Mouse (Mus musculus) testis, postnatal 10 days (tissue): ENCODE data around the gene Gng7.

ENCODE experiments used
- DNase-seq: peaks from one replicate; pipeline ENCODE4 v3.0.0; 2021; ENCODE audit warnings: low spot score

Gng7 gene

DNA sequence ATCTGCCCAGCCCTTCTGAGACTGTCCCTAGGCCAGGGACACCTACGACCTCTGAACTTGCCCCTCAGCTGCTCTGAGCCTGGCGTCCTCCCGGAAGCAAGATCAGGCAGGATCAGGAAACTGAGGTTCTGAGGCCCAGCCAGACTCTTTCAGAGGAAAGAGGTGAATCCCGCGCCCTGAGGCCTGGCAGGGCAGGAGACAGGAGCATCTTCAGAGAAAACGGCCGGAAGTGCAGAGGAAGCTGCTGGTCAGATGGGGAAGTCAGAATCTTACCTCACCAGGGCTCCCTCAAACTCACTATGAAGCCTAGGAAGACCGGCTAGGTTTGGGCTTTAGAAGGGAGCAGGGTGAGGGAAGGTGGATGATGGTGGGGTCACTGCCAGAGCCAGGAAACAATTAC lies 71.8 kb downstream of the Gng7 start:
- no peak for DNase-seq

DNA sequence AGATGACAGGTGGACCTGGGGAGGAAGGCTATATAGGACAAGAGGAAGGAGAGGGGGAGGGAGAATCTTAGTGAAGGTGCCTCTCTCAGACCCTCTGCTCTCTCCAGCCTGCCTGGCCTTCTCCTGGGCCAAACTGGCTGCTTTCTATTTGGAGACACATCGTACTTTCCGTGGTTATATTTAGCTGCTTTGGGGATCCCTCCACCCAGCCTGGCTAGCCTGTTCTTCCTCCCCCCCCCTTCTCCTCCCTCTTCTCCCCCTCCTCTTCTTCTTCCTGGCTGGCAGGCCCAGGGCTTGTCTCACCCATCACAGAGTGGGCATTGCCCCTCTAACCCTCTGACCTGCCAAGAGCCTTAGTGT lies 73.8 kb downstream of the Gng7 start:
- DNase-seq: no peak

DNA sequence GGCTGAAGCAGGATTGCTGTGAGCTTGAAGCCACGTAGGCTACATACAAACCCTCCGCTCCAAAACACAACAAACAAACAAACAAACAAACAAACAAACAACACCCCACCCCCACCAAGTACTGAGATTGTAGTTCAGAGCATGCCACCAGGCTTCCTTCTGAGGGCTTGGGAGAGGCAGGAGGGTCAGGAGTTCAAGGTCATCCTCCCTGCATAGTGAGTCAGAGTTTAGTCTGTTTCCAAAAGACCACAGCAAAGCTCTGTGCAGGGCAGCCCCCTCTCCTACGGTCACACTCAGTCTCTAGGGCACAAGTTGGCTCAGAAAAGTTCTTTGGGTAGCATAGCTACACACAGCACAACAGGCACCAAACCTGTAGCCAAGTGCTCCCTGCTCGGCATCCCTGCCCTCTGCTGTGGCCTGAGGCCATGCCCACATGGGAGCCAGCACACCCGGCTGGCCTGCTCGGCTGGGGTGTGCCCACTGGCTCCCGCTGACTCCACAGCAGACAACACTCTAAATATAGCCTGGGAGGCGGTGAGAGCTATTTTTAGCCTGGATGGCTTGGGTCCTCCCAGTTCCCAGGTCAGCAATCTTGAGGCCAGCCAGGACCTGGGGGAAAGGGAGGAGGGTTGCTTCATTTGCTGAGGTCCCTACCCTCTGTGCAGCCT lies 74.3 kb downstream of the Gng7 start:
- DNase-seq: peak; percentile 69

DNA sequence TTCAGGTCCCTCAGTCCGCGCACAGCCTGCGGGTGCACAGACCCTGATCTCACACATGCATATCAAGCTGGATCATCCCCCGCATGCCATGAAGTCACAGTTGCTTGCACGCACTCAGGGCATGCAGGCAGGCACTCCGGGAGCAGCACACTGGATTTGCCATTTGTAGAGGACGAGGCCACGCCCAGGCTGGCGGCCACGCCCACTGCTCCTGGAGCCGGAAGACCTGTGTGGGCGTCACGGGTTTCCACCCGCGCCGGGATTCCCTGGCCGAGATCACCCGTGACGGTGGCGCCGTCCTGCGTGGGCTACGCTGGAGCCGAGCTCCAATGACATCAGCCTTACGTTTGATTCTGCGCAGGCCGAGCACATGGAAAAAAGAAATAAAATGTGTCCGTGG lies 75.1 kb downstream of the Gng7 start:
- peak; percentile 96 for DNase-seq

DNA sequence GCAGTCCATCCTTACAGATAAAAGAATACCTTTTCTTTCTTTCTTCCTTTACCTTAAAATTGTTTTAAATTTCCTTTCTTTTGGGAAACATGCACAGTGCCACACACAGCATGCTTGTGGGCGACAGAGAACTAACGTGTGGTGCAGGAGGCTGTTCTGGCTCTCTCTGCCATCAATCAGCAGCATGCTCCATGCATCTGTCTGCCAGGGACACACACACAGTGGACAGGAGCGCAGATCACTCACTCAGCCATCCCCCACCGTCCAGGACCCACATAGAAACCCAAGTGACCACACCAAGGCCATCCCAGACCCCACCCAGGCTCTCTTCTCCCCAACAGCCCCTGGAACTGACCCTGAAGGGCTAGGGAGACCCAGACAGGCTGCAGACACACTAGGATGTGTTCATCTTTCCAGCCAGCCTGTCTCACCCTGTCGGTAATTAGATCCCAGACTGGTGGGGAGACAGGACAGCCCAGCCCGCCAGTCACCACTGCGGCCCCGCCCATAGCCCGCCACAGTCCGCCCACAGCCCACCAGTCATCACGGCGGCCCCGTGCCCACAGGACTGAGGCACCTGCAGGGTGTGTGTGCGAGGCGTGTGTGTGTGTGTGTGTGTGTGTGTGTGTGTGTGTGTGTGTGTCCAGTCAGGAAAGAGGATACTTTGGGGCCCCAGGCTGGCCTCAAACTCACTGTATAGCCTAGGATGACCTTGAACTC lies 75.8 kb downstream of the Gng7 start:
- no peak for DNase-seq

DNA sequence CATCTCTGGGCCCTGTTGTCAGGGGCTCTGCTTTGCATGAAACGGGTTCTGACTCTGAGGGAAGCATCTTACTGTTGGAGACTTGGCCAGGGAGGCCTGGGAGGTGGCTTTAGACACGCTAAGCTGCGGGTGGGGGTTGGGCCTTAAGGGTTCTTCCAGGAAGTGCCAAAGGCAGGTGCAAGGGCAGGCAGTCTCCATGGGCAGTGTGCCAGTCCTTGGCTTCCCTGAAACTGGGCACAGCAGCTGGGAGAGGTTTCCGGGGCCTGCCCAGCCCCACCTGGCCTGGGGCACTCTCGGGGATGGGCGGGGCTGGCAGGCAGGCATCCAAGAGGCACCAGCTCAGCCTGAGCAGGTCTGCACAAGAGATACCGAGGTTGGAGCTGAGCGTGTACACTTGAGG lies 77.1 kb downstream of the Gng7 start:
- peak; percentile 73 for DNase-seq

DNA sequence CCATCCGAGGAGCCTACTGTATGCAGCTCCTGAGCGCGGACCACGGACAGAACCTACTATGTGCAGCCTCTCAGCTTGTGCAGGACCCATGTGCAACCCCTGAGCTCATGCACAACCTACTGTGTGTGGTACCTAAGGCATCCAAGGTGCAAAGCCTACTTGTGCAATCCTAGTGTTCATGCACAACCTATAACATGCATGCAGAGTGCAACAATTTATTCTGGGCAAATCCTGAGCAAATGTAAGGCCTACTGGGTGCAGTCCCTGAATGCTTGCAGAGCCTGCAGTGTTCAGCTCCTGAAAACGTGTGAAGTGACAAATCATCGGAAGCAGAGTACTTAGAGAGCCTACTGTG lies 78.0 kb downstream of the Gng7 start:
- DNase-seq: no peak

DNA sequence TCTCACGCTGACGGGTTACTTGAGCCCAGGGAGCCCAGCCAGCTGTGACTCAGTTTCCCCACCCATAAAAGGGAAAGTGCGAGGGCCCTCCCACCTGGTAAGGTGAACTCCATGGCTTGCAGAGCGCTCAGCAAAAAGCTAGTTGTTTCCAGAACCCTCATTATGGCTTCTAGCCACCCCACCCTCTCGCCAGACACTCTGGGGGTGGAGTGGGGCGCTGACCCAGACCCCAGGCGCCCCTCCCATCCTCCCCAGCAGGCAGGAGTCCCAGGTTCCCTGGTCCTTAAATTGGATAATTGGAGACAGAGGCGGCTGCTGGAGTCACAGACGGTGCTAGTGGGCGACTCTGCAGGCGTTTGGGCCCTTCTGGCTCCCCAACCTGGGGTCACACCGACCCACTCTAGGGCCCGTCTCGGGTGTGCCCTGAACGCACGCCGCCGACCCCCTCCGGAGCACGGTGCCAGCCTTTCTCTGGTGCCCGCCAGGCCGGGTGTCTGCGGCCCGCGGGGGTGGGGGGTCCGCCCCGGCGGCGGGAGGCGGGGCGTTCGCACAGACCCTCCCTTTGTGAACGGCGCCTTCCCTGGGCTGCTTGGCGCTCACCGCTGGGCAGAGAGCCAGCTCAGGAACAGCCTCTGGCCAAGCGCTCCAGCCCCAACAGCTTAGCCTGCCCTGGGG lies 78.5 kb downstream of the Gng7 start:
- peak; percentile 87 for DNase-seq

DNA sequence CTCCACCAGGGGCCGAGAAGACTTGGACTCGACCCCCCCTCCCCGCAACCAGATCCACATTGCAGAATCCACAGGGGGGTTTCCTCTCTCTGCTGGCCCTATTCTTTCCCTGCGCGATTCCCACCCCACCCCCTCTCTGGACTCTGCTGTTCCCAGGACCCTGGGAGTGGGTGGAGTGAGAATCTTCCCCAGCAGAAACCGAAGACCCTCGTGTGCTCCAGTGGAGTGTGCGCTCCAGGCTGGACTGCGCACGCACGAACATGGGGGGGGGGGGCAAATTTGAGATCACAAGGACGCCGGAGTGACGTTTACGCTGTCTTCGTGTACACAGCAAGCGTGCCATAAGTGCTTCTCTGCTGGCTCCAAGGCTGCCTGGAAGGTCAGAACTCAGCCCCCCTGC lies 79.0 kb downstream of the Gng7 start:
- no peak for DNase-seq

DNA sequence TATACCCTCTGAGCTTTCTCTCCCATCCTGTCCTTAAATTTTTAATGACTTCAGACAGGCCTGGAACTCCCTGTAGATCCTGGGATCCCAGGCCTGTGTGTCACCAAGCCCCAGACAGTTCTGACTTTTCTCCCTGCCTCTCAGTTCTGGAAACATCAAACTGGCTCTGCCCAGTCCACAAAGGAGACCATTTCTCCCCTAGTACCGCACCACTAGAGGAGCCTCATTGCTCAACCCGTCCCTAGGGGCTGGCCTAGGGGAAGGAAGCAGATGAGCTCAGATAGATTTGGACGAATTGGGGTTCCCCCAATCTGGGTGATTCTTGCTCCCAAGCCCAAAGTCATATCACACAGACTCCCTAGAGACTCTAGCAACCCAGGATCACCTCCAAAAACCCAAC lies 79.5 kb downstream of the Gng7 start:
- no peak for DNase-seq

DNA sequence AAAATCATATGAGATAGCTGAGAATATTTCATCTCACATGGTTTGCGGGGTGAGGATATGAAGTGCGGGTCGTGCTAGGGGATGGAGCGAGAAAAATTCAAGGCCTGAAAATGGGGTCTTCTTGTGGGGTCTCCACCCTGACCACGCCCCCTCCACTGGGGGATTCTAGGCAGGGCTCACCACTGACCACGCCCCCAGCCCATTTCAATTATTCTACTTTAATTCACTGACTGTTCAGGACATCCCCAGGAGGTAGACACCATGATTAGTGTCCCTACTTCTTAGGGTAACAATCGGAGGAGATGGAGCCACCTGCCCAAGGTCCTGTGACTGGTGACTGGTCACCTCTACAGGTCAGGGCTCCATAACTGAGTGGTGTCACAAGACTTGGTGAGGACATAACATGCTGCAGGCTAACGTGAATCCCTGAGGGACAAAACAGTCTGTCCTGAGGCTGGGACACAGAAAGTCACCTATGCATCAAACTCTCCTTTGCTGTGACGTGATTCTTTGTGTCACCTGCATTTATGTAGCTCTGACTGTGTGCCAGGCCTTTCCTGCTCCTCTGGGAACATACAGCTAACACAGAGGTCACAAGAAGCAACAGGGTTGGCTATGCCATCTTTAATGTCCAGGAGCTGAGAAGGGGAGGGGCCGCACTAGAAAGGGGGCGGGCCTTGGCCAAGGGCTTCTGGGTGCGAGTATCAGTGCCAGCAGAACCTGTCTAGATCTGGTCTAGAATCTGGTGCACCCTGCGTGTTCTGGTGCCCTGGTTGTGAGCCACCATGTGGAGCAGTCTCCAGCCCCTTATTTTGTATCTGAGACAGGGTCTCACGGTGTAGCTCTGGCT lies 80.4 kb downstream of the Gng7 start:
- peak; percentile 69 for DNase-seq

DNA sequence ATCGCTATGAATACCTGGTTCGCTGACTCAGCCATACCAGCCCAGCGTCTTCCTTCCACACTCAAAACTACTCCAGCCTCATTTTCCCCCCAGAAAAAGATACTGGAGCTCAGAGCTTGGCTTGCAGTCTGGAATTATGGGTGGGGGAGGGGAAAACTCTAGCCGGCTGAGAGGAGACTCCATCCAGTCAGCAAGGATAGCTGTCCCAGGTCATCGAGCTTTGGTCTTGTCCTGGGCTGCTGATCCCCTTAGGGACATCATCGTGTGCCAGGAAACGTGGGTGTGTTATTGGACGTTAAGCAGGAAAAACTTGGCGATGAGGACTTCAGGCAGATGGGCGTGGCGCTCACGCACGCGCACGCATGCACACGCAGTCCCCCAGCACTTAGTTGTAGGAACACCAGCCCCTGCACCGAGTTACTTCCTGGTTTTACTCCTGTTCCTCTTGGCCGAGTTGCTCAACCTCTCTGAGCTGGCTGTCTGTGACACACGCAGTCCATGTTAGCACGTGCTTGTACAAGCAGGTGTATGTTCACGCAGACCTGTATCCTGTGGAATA lies 81.2 kb downstream of the Gng7 start:
- peak; percentile 62 for DNase-seq

DNA sequence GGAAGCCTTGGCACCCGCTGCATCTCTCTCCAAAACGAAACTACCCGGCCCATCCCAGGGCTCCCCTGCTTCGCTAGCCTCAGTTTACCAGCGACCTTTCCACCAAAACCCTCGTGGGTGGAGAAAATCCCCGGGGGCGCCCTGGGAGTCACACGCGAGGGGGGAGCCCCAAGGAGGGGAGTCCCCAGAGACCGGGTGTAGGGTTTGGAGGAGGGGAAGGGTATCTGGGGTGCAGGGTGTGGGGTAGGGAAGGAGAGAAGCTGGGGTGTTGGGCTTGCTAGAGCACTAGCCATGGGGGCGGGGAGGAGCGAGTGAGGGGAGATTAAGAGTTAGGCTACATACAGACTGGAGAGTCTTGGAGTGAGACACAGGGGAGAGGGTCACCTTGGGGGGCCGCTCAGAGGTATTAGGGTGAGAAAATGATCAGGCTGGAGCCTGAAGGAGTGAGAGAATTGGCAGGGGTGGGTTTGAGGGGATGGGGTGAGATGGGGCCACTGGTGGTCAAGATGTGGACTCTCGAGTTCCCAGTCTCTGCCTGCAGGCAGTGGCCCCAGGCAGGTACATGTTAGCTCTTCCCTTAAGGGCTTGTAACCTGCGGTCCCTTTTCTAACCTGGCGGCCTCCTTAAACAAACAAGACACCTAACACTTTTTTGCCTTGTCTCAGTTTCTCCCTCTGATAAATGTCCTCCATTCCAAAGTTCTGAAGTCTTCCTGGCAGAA lies 81.9 kb downstream of the Gng7 start:
- peak; percentile 65 for DNase-seq

DNA sequence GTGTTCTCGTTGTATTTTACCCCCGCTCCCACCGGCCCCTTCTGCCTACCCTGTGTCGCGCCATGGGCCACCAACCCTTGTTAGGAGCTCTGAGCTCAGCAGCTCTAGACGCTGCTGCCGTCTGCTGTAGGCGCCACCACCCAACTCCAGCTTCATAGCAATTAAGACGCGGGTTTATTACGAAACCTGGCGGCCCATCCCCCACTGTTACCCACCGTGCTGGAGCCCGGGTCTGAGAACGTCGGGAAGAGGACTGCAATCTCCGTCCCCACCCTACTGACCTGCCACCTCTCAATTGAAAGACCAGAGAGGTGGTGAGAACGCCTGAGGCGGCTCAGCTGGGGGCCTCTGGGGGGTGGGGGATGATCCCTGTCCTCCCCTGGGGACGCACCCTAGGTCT lies 82.5 kb downstream of the Gng7 start:
- DNase-seq: peak; percentile 73

DNA sequence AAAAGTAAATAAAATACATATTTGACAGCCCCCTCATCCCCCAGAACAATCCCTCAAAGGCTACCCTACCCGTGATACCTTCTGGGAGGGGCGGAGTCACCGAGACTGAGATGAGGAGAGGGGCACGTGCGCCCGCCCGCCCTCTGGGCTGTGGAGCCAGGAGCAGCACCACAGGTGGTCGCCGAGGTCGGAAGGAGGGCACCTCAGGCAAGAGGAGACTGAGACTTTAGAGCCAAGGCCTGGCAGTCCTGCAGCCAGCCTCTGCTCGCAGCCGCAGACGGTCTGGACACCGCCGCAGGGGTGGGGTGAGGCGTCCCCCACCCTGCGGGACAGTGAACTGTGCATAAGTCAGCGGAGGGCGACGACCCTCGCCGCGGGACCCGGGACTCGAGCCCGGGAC lies 83.0 kb downstream of the Gng7 start:
- no peak for DNase-seq

DNA sequence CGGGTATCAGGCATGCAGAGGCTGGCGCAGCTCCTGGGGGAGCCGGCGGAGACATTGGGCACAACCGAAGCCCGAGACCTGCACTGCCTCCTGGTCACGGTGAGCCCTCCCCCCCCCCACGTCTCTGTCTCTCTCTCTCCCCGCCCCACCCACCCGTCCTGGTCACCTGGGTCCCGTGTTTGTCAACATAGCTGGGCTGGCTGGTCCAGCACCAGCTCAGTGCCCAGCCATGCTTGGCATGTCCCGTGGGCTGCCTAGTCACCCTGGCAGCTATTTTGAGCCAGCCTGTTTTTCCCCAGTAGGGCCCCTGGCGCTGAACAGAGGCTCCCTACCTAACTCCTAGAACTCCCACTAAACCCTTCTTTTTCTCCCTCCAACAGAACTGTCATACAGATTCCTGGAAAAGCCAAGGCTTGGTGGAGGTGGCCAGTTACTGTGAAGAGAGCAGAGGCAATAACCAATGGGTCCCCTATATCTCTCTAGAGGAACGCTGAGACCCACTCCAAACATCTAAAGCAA lies 83.5 kb downstream of the Gng7 start:
- DNase-seq: no peak

DNA sequence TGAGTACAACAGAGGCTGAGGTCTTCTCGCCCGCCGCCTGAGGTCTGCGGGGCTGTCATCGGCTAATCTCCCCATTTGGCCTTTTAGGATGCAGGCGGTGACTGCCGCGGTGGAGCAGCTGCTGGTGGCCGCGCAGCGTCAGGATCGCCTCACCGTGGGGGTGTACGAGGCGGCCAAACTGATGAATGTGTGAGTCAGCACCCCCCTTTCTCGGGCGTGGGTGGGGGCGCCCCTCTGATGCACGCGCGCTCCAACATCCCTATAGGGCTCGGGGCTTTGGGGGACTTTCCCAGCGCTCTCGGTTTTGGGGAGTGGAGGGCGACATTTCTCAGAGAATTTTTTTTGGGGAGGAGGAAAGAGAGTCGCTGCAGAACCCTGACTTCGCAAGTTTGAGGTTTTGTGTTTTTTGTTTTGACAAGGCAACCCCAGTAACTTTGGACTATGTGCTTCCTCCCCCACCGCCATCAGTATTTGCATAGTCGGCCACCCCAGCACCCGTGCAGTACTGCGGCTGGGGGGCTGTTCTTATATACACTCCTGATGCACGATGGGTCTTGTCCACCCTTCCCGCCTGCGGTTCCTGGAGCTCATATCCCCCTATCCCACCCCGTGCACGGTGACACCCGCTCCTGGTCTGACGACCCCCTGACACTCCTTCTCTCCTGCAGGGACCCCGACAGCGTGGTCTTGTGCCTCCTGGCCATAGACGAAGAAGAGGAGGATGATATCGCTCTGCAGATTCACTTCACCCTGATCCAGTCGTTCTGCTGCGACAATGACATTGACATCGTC lies 84.2 kb downstream of the Gng7 start:
- peak; percentile 68 for DNase-seq

DNA sequence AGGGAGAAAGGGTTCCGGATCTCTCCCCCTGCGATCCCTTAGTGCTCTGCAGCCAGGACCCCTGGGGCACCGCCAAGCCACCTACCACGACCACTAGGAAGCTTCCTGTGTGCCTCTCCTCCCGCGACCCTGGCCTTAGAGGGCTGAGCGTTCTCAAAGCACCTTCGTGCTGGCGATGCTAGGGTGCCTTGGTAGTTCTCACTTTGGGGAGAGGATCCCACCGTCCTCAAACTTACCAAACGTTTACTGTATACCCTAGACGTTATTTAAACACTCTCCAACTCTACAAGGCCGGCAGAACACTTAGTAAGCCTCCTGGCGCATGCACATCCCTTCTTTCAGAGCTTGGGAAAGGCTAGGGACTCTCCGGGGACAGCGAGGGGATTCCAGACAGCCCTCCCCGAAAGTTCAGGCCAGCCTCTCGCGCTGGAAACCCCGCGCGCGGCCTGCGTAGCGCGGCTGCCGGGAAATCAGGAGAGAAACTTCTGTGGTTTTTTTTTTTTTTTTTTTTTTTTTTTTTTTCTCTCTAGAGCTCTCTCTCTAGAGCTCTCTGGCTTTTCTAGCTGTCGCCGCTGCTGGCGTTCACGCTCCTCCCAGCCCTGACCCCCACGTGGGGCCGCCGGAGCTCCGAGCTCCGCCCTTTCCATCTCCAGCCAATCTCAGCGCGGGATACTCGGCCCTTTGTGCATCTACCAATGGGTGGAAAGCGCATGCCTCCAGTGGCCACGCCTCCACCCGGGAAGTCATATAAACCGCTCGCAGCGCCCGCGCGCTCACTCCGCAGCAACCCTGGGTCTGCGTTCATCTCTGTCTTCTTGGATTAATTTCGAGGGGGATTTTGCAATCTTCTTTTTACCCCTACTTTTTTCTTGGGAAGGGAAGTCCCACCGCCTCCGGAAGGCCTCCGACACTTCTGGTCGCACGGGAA lies 85.2 kb downstream of the Gng7 start, which contains the start of gene Gadd45b:
Gene Gadd45b (plus strand): TSS at position 775 of the 928 bp plus-strand sequence.
- DNase-seq: peak; percentile 99

DNA sequence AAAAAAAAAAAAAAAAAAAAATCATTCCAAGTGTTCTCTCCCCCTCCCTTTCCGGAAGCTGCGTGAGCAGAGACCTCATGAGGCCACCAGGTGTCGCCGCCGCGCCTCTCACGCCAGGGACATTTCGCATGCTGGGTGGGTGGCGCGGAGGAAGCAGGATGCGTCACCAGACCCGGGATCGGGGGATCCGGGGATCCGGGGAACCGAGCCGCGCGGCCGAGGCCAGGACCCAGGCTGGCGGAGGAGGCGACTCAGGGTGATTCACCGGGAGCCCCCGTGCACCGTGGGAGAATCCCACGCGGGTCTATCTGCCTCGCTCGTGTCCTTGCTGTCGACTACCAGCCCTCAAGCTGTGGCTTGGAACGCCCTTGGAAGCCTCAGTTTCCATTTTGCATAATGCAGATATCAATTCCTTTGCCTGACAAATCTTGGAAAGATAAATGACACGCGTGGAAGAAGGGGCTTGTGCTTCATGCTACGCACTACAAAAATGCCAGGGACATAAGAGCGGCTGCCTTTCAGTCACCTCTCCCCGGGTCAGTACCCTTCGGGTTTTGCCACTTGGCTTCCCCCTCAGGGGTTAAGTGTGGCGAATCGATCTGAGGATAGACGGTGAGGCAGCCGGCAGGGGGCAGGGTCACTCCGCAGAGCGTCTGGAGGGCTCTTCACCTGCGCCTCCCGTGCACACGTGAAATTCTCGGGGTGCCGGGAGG lies 86.0 kb downstream of the Gng7 start:
- peak; percentile 94 for DNase-seq
